Mouse (Mus musculus) intestine, embryonic 16.5 days (tissue): ENCODE data around the gene Uprt. TPM values are rescaled to one million over a fixed set of nuclear protein-coding genes. Genes with fewer than 3 reads are reported as not detected.

ENCODE experiments used
- ATAC-seq: fragments of 200-750 bp; cut with Nextera tagmentation; 2 replicates; pipeline ENCODE4 v1.8.0; 2017; ENCODE audit warnings: moderate TSS enrichment, moderate library complexity
- H3K27ac ChIP-seq: fragments of 300-500 bp; sonication (generic); 2 replicates; pipeline ENCODE4 v1.5.1; 2014; ENCODE audit warnings: mild to moderate bottlenecking, low read length
- H3K27me3 ChIP-seq: fragments of 300-500 bp; sonication (generic); replicated peaks from 2 replicates; pipeline ENCODE4 v1.6.1; 2014; ENCODE audit warnings: low read length, control low read depth, mixed read lengths; ENCODE audit not compliant: control insufficient read depth, insufficient read depth
- H3K36me3 ChIP-seq: fragments of 300-500 bp; sonication (generic); 2 replicates; pipeline ENCODE4 v1.6.1; 2014; ENCODE audit warnings: low read length, control low read depth; ENCODE audit not compliant: control insufficient read depth, insufficient read depth
- H3K4me1 ChIP-seq: fragments of 300-500 bp; sonication (generic); 2 replicates; pipeline ENCODE4 v1.6.1; 2014; ENCODE audit warnings: low read length, control low read depth, mixed read lengths; ENCODE audit not compliant: control insufficient read depth, insufficient read depth
- H3K4me2 ChIP-seq: fragments of 300-500 bp; sonication (generic); 2 replicates; pipeline ENCODE4 v1.6.1; 2014; ENCODE audit warnings: low read depth, low read length, control low read depth
- H3K4me3 ChIP-seq: fragments of 300-500 bp; sonication (generic); 2 replicates; pipeline ENCODE4 v1.5.1; 2014; ENCODE audit warnings: mild to moderate bottlenecking, low read length
- H3K9ac ChIP-seq: fragments of 300-500 bp; sonication (generic); 2 replicates; pipeline ENCODE4 v1.6.1; 2014; ENCODE audit warnings: low read depth, low read length
- H3K9me3 ChIP-seq: fragments of 300-500 bp; sonication (generic); 2 replicates; pipeline ENCODE4 v1.6.1; 2016; ENCODE audit warnings: low read length, control low read depth; ENCODE audit not compliant: control insufficient read depth
- WGBS: fragments of 180-500 bp; shearing (Covaris S2); extraction: QIAGEN DNeasy Blood & Tissue Kit; methylation state at CpG from one replicate; pipeline ENCODE4 v1.1.7; 2014; 5-methylcytosine and 5-hydroxymethylcytosine counted together
- polyA plus RNA-seq: library from polyadenylated mRNA; unstranded; fragments of >200 nt; fragmentation: Nextera tagmentation; extraction: Ambion mirVana; gene quantifications from 2 replicates; pipeline ENCODE4 v1.2.1, GENCODE M21; 2015

Uprt gene
- polyA plus RNA-seq, 1 experiment from 2014 or later = 1.6 TPM

GRCm38 (mm10) chrX:104488870-104489467 is 6.4 kb downstream of the Uprt start:
- Histone ChIP-seq H3K4me2 (no peak overlapping the region), H3K9ac (no peak overlapping the region), H3K27me3 (no peaks in the 10 kb centered on the region), H3K36me3 (no peaks in the 10 kb centered on the region), H3K4me3 (no peak overlapping the region), H3K27ac (no peak overlapping the region), H3K4me1 (0 out of 2 replicates have a peak, but pooled peaks cover 3% of the 10 kb centered on the region), H3K9me3 (no peaks in the 10 kb centered on the region)
- ATAC-seq = no peak
- 77% methylated on average over 4 of the region's 4 CpGs for WGBS

- Histone ChIP-seq H3K27ac (no peak overlapping the region), H3K4me1 (0 out of 2 replicates have a peak, but pooled peaks cover 3% of the 10 kb centered on the region), H3K9ac (no peak overlapping the region), H3K27me3 (no peaks in the 10 kb centered on the region), H3K4me2 (no peak overlapping the region), H3K36me3 (no peaks in the 10 kb centered on the region), H3K4me3 (no peak overlapping the region), H3K9me3 (no peaks in the 10 kb centered on the region)
- peak; percentile 72 for ATAC-seq
- WGBS = 42% methylated on average over 4 of the region's 4 CpGs
Measured at GRCm38 (mm10) chrX:104489626-104490355, 7.2 kb downstream of the Uprt start.

GRCm38 (mm10) chrX:104501765-104502164 is 19.1 kb downstream of the Uprt start:
- no peaks in the 10 kb centered on the region for H3K36me3 ChIP-seq
- no peaks in the 10 kb centered on the region for H3K27me3 ChIP-seq
- no peak overlapping the region for H3K4me2 ChIP-seq
- ATAC-seq = no peak
- no peak overlapping the region for H3K27ac ChIP-seq
- H3K4me3 ChIP-seq = no peak overlapping the region
- no peaks in the 10 kb centered on the region for H3K4me1 ChIP-seq
- H3K9me3 ChIP-seq = no peaks in the 10 kb centered on the region
- no peak overlapping the region for H3K9ac ChIP-seq
- WGBS = 93% methylated on average over 5 of the region's 5 CpGs

GRCm38 (mm10) chrX:104542635-104543034 is 60.0 kb downstream of the Uprt start:
- 87% methylated on average over 4 of the region's 4 CpGs for WGBS
- Histone ChIP-seq H3K9ac (no peak overlapping the region), H3K4me3 (no peak overlapping the region), H3K4me1 (no peaks in the 10 kb centered on the region), H3K4me2 (no peak overlapping the region), H3K36me3 (no peaks in the 10 kb centered on the region), H3K27ac (no peak overlapping the region), H3K27me3 (0 out of 2 replicates have a peak, but pooled peaks cover 2% of the 10 kb centered on the region), H3K9me3 (no peaks in the 10 kb centered on the region)
- no peak for ATAC-seq

DNA sequence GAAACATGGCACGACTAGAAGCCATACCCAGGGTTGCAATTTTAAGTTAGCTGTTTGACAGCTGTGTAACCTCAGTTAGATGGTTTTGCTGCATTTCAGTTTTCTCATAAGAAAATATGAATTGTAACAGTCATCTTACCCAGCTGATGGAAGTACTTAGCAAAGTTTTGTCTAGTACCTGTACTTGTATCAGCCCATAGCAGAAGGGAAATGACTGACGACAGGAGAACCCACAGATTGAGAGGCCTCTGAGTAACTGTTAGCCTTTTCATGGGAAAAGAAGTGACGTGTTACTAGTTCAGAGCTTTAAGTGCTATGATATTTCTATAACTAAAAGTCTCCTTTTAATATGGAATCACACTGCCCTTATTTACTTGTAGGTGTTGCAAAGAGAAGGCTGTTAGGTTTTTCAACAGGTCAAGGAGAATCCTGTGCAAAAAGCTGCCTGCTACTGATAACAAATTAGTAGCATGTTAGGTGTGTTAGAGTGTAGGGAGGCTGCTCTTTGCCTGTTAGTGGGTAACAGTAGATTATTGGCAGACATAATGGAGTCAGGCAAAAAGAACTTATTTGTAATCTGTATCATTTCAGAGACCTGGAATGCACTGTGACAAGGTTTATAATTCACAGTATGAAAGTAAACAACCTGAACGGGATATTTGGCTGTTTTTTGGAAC is 61.4 kb downstream of the Uprt start:
- H3K4me2 ChIP-seq = no peak overlapping the region
- H3K9ac ChIP-seq = no peak overlapping the region
- no peaks in the 10 kb centered on the region for H3K4me1 ChIP-seq
- no peaks in the 10 kb centered on the region for H3K9me3 ChIP-seq
- WGBS = 67% methylated on average over 4 of the region's 4 CpGs
- 0 out of 2 replicates have a peak, but pooled peaks cover 2% of the 10 kb centered on the region for H3K27me3 ChIP-seq
- H3K27ac ChIP-seq = no peak overlapping the region
- no peak overlapping the region for H3K4me3 ChIP-seq
- ATAC-seq = no peak
- H3K36me3 ChIP-seq = no peaks in the 10 kb centered on the region

DNA sequence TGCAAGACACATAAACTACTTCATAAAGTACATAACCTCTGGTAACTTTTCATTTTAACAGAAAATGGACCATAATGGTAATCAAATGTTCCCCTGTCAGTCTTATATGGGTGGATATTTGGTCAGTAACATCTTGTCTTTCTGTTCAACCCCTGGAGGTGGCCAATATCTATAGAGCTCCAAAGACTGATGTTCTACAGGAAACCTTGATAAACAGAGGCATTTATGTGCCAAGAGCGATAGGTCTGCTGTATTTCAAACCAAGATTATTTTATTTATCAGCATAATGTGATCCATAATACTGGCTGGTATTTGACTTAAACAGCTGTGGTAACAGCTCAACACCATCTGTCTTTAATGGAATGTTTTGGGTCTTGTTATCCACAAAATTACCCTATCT is 62.7 kb downstream of the Uprt start:
- no peak for ATAC-seq
- Histone ChIP-seq H3K9me3 (no peaks in the 10 kb centered on the region), H3K9ac (no peak overlapping the region), H3K4me3 (no peak overlapping the region), H3K27ac (no peak overlapping the region), H3K4me2 (no peak overlapping the region), H3K27me3 (0 out of 2 replicates have a peak, but pooled peaks cover under 1% of the 10 kb centered on the region), H3K36me3 (no peaks in the 10 kb centered on the region), H3K4me1 (no peaks in the 10 kb centered on the region)
- 93% methylated on average over 1 of the region's 1 CpGs for WGBS

Other genes starting within 250 kb of the Uprt start
- gene Abcb7, start 69.0 kb upstream of the Uprt start, polyA plus RNA-seq = 7.2 and 8.8 TPM in 2 replicates
- gene Zdhhc15, start 188.2 kb downstream of the Uprt start, polyA plus RNA-seq = 5.7 and 6.4 TPM in 2 replicates